Mouse (Mus musculus) v-Abl transformed pro-B cells (cell line): ENCODE results near the gene Lhpp.

Experiments used
- in situ Hi-C, 2 experiments: fragments of 400-800 bp; cut with MboI; formaldehyde crosslinking; loops; one replicate each; pipeline ENCODE4 v1.15.1; 2025; ENCODE audit not compliant: unreplicated experiment in 2 of 2

The Lhpp gene

GRCm38 (mm10) chr7:132596557-132597250, 13.7 kb upstream of the Lhpp start:
- in situ Hi-C loops, result no loop called here

DNA sequence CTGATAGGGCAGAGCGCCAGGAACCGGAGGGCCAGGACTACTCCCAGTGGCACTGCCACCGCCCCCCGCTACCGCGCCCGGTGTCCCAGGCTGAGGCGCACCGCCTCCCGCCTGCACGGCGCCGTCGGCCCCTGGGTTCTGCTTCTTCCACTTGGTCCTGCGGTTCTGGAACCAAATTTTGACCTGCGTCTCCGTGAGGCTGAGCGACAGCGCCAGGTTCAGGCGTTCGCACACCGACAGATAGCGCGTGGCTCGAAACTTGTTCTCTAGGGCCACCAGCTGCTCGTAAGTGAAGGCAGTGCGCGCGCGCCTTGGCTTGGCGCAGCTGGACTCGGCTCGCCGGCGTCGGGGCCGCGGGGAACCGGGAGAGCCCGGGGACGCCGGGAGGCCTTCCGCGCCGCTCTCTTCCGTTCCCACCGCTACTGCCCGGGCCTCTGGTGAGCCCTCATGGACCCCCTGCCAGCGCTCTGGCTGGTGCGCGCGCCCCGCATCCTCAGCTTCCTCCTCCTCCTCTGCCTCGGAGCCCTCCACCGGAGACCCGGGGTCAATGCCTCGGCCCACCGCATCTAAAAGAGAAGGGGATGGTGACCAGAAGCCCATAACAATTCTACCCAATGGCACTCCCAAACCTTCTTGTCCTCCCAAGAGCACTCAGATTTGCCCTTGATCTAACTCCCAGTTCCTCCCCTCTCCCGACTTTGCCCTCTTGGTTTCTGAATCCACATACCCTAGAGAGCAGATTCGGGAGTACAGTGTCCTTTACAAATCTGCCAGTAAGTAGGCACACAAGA, 13.0 kb upstream of the Lhpp start:
- in situ Hi-C loops, result no loop called here

DNA sequence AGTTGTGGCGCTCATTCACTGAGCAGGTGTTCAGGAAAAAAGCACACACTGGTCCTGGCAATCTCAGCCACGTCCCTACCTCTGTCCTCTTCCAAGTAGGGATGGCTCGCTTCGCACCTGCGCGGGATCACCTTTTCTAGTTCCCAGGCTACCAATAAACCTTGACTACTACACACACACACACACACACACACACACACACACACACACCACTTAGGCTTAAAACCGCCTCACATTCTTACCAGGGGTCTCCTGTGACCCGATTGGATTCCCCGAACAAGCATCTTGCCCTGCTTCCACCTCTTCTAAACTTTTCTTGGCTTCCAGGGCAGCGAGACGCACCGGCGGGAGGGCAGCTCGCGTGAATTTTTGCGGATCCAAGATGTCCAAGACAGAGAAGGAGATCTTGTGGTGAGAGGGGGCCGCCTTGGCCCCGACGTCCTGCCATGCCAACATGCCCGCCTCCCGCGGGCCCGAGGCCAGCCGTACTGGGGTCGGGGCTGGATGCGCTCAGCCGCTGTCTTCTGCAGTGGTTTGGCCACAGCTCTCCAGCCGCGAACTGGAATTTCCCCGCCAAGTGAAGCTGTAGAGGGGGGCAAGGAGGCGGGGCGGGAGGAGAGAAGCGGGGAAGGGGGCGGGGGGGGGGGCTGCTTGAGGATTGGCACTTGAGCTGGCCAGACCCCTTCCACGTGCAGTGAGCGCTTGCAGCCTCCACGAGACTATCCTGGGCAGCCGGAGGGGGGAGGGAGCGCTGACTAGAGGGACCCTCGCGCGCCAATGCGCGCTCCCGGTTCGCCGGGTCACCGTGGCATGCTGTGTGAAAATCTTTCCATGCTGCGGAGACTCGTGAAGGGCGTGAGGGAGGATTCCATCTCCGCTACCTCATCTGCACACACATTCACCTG, 11.1 kb upstream of the Lhpp start, which contains the start of gene Nkx1-2:
Gene Nkx1-2, minus strand, starts transcription at position 567 of the 905 bp plus-strand sequence.
- in situ Hi-C loops, result no loop called here

DNA sequence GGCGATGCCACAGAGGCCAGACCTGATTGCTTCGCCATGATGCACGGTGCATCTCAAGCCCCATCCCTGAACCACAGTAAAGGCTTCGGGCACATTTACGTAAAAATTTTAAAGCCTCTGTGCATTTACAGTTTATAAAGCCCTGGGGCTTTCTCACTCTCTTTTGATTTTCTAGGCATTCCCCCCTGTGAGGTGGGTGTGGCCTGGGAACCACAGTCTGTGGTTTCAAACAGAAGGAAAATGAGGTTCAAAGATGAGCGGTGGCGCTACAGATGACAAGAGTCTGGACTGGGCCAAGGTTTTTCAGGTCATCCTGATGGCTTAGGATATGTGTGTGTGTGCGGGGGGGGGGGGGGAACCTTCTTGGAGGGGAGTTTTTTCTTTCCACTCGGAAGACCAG, 10.4 kb upstream of the Lhpp start:
- in situ Hi-C loops, result no loop called here

DNA sequence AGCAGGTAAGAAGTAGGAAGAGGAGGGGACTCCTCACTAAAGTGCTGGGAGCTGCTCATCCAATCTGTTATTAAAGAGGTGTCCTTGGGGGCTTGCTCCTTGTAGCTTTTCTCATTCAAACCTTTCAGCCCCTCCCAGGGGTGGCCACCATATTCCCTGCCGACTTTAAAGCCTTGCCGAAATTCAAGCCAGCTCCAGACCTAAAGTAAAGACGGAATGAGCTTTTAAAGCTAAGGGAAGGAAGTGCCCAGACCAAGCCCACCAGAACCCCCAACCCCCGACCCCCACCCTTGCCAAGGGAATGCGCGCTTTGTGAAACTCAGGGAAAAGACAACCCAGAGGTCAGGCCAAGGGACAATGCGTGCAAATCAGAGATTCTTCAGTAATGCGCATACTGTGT, 9.5 kb upstream of the Lhpp start:
- in situ Hi-C loops, result no loop called here

GRCm38 (mm10) chr7:132604720-132605119, 5.7 kb upstream of the Lhpp start:
- in situ Hi-C loops, result no loop called here

DNA sequence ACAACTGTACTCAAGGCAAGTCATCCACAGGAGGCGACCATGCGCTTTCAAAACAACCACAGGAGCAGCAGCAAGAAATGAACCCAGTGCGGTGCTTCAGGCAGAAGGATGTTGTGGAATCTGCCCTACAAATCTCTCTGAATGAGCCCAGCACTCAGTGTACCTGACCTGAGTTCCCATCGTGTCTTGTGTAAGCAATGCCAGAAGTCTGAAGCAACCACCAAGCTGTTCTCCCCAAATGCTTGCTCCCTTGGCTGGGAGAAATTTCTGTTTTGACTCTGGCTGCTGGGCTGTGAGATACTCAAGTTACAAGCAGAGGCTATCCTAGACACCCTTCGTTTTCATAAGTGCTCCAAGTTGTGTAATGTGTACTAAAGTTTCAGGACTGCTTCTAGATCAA, 4.7 kb upstream of the Lhpp start:
- in situ Hi-C loops, result no loop called here

- in situ Hi-C loops, result no loop called here
Observed at GRCm38 (mm10) chr7:132608316-132609020, 2.0 kb upstream of the Lhpp start.

DNA sequence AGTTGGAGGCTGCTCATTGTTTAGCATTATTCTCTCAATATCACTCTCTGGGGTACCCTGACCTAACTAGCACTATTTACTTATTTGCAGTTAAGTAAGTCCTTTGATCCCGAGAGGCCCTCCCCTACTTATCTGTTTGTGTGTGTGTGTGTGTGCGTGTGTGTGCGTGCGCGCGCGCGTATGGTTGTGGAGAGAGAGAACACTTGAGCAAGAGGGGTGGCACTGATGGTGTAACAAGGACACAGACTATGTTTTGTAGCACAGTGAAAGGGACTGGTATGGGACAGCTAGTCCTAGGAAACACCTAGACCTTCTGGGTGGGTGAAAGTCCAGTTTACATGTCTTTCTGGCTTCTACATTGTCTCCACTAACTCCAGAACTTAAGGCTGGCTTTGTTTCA, 1.1 kb downstream of the Lhpp start:
- in situ Hi-C loops, result no loop called here

DNA sequence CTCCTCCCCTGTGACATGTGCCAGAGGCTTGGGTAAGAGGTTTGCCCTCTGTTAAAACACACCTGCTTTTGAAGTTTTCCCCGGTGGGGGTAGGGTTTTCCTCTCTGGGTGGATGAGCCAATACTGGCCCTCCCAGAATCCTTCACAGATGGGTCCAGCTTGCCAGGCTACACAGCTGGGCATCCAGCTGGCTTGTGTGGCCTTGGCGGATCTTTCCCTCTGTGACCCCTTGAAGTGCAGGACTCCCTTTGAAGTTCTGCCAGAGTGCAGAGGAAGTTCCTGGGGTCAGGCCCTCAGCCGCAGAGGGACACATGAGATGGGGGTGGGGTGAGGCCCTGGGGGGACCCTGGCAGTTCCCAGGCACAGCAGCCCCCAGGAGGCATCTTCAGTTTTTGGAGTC, 4.9 kb downstream of the Lhpp start:
- in situ Hi-C loops, result no loop called here

GRCm38 (mm10) chr7:132616391-132616790, 6.0 kb downstream of the Lhpp start:
- in situ Hi-C loops, result no loop called here

DNA sequence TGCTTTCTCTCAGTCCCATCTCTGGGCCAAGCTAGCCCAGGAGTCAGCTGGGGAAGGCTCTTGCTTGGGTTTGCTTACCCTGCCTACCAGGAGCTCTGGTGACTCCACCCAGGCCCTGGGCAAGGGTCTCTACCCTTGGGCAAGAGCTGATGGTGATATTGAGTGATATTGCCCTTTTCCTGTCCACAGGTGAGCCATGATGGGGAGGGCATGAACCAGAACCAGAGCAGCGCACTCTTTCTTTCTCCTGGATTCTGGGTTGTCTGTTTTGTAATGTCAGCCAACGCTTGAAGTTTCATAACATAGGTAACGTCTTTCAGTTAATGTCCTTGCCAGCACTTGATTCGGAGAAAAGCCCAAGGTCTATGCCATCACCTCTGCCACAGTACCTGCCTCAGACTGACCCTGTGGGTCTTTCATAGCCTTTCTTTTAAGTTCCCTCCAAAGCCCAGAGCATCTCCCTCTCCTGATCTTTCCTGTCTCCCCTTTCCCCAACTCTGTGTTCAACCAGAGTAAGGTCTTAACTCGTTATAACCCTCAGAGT, 6.7 kb downstream of the Lhpp start:
- in situ Hi-C loops, result no loop called here

GRCm38 (mm10) chr7:132619549-132619948, 9.1 kb downstream of the Lhpp start:
- in situ Hi-C loops, result no loop called here

DNA sequence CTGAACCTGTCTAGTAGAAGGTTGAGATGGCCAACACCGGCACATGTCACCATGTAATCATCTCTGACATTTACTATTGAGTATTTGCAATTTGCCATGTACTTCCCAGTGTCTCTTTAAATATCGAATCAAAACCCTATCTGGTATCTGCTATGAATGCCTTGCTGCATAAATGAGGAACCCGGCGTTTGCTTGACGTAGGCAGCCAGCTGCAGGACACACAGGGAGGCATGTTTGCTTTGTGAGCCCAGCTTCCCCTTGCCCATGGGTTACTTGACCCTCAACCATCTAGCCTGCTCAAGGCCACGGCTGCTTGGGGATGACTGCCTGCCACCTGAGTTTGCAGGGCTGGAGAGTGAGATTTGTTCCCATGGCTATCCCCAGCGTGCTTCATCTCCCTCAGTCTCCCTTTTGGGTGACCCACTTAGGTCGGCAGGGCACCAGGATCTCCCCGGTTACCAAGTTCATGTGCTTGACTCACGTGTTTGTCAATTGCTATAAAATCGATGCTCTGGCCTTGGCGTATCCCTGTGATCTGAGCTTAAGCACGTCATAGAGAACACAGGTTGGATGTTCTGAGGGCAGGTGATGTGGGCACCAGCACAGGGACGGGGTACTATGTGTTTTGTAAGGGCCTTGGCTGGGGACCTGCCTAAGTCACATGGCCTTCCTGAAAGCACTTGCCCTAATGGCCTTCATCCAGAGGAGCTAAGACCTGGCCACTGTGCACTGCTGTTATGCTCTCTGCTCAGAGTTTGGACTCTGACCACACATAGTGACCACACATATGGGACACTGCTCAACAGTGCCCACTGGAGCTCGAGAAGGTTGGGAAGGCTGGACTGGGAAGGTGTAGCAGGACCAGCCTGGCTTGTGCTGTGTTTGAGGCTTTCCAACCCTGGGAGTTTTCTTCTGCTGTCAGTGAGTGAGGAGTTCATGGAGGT, 9.8 kb downstream of the Lhpp start:
- in situ Hi-C loops, result no loop called here

DNA sequence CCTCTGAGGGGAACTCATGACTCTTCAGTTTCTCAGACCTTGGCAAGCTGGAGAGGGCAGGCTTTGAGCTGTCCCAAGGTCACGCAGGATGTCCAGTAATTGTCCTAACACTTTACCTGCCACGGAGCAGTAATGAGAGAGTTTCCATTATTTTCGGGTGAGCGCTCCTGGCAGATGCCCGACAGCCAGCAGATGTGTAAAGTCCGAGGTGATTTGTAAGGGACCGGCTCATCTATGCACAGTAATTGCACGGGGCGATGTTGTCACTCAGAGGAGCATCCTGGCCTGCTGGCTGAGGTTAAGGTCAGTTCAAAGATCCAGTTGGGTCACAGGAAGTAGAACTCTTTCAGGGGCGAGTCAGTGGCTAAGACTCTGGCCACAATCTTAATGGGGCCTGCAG, 13.7 kb downstream of the Lhpp start:
- in situ Hi-C loops, result no loop called here

GRCm38 (mm10) chr7:132626174-132626573, 15.7 kb downstream of the Lhpp start:
- in situ Hi-C loops, result loop anchor here (25.0 kb wide), 2 partner anchors 1011 to 1136 kb away; partner anchors contain the start of gene Edrf1 (in 1 of the 2)

GRCm38 (mm10) chr7:132627448-132627847, 17.0 kb downstream of the Lhpp start:
- in situ Hi-C loops, result loop anchor here (25.0 kb wide), 2 partner anchors 1010 to 1135 kb away; partner anchors contain the start of gene Edrf1 (in 1 of the 2)

DNA sequence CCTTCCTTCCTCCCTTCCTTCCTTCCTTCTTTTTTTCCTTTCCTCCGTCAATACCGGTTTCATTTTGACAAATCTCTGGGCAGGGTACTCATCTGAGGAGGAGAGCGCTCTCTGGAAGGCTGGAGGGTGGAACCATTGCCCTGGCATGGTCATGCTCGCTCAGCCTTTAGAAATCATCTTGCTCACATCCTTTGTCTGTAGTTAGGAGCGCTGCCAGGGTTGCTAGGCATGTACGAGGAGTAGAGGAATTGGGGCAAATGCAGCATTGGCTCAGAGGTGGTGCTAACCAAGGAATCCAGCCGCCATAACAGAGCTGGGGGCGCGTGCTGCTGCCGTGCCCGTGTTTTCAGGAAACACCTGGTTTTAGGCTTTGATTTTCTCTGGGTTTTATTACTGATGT, 20.9 kb downstream of the Lhpp start:
- in situ Hi-C loops, result loop anchor here (10.0 to 25.0 kb wide), 4 partner anchors 137 to 1131 kb away; partner anchors contain the start of gene Edrf1 (in 1 of the 2)

DNA sequence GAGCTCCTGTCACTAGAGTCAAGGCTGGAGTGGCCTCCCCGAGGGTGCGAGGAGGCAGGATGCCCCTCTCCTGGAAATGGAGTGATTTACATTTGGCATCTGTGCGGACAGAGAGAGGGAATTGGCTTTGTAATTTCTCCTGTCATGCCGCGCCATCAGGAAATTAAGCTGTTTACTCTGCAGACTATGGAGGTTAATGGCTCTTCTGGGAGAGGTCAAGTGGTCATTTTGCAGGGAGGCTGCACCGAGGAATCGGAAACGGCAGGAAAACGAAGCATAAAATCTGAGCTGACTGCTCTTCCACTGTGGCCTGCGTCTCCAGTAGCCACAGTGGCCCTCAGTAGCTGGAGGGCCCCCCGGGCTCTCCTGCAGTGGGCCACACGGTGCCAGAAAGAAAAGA, 26.9 kb downstream of the Lhpp start:
- in situ Hi-C loops, result loop anchor here (5.0 to 25.0 kb wide), 6 partner anchors 75 to 1125 kb away; partner anchors contain the start of gene Edrf1 (in 1 of the 2)
